ENCODE assay signal across 10 mouse cellular contexts in genomic region chr15:68394749-68395148, GRCm38 (mm10).
DNase-seq lines count a peak whose midpoint lies in the region; ATAC-seq and TF ChIP-seq lines count a peak whose summit lies in the region.
"Had no signal": no experiment of that assay in that cellular context is flagged by ENCODE, and none has a peak within 500 bp of the region (broad histone marks: within the 10 kb centered on the region; RNA-seq: fewer than 3 reads in every experiment).

No protein-coding gene starts in this region.

- no peak for TF ChIP-seq POLR2A in cerebellum, adult 2 months (IDR thresholded peaks at IDR 0.05; ENCODE audit: borderline replicate concordance, insufficient read depth, low read length)
- TF ChIP-seq POLR2A in liver, adult 2 months (IDR thresholded peaks at IDR 0.05; ENCODE audit: extremely low read depth, insufficient read depth, low read length) = no peak

- WGBS in cerebellum, adult 2 months = 75% methylated on average over 1 of the region's 1 CpGs
- 94% methylated on average over 1 of the region's 1 CpGs for WGBS in liver, adult 2 months

- peak; percentile 40 for TF ChIP-seq CTCF in cerebellum, adult 2 months (IDR thresholded peaks at IDR 0.05; ENCODE audit: borderline replicate concordance, insufficient read depth, low read depth, low read length)
- peak; percentile 42 for TF ChIP-seq CTCF in liver, adult 2 months (IDR thresholded peaks at IDR 0.05; ENCODE audit: low read depth, low read length)
- peak; percentile 81 for TF ChIP-seq CTCF in layer of hippocampus, adult 2 months (conservative IDR thresholded peaks at IDR 0.05)

- no peak overlapping the region for H3K27ac ChIP-seq in cerebellum, adult 2 months (ENCODE audit: insufficient read depth, low read length)
- no peak overlapping the region for H3K27ac ChIP-seq in liver, adult 2 months (replicated peaks; ENCODE audit: insufficient read depth, low read depth, low read length)
- H3K27ac ChIP-seq in layer of hippocampus, adult 2 months = no peak overlapping the region
- H3K27ac ChIP-seq: limb, embryonic 15.5 days had no signal

- no peaks in the 10 kb centered on the region for H3K4me1 ChIP-seq in cerebellum, adult 2 months (ENCODE audit: control insufficient read depth, insufficient read depth, low read length)
- no peaks in the 10 kb centered on the region for H3K4me1 ChIP-seq in liver, adult 2 months (ENCODE audit: control insufficient read depth, insufficient read depth, low read length)
- H3K4me1 ChIP-seq: limb, embryonic 15.5 days had no signal

- no peaks in the 10 kb centered on the region for H3K36me3 ChIP-seq in liver, adult 2 months (ENCODE audit: control insufficient read depth, insufficient read depth, low read length)
- H3K36me3 ChIP-seq: G1E; limb, embryonic 15.5 days had no signal

- ATAC-seq in cerebellum, adult (ENCODE audit: insufficient number of reproducible peaks, low FRiP score, low TSS enrichment) = no peak; the same call in 1 of the 2 replicates

- H3K79me2 ChIP-seq in liver, adult 2 months (ENCODE audit: control insufficient read depth, insufficient read depth, low read length) = no peaks in the 10 kb centered on the region

- H3K9ac ChIP-seq in liver, adult 2 months (ENCODE audit: low read depth, low read length) = no peak overlapping the region
- H3K9ac ChIP-seq: limb, embryonic 15.5 days had no signal

- peak in 1 of 2 experiments; percentile 14 for DNase-seq in cerebellum, adult 2 months
- DNase-seq in liver, adult 2 months (ENCODE audit: extremely low read depth, low read depth, low spot score) = peak; percentile 23
- no peak for DNase-seq in liver
- DNase-seq in brain, adult 2 months (ENCODE audit: low read depth, low spot score) = peak; percentile 60
- DNase-seq in layer of hippocampus, adult 2 months (ENCODE audit: low spot score in 2 of 2) = peak in 1 of 2 experiments; percentile 15
- peak; percentile 32 to 38 for DNase-seq in right cerebral cortex, postnatal 10 days (ENCODE audit: low spot score in 2 of 2)
- DNase-seq in spleen, adult 12 weeks (ENCODE audit: low spot score) = no peak

- H3K27me3 ChIP-seq in cerebellum, adult 2 months (ENCODE audit: control insufficient read depth, insufficient read depth, low read length) = no peaks in the 10 kb centered on the region; the same call in 1 of the 2 replicates
- no peaks in the 10 kb centered on the region for H3K27me3 ChIP-seq in liver, adult 2 months (ENCODE audit: control insufficient read depth, insufficient read depth, low read length)
- H3K27me3 ChIP-seq: limb, embryonic 15.5 days had no signal

- H3K4me3 ChIP-seq in cerebellum, adult 2 months (replicated peaks; ENCODE audit: insufficient read depth, low read depth, low read length) = no peak overlapping the region
- no peak overlapping the region for H3K4me3 ChIP-seq in liver, adult 2 months (ENCODE audit: insufficient read depth, low read depth, low read length)
- no peak overlapping the region for H3K4me3 ChIP-seq in layer of hippocampus, adult 2 months
- H3K4me3 ChIP-seq: limb, embryonic 15.5 days had no signal

Comparison
In these comparisons a context has a peak if more than half of its experiments do, and no peak if none do; other contexts are left out.
1. DNase-seq: peak in liver, adult 2 months (single experiment), brain, adult 2 months (single experiment) and right cerebral cortex, postnatal 10 days (2 of 2); none in liver (single experiment) and spleen, adult 12 weeks (single experiment).
2. Peak in every context shown above with its lines, with median percentiles within 50 percentile points of each other: CTCF ChIP-seq.